Mouse (Mus musculus) forebrain, embryonic 14.5 days (tissue): ENCODE measurements around the gene Sbno2. TPM values are rescaled to one million over a fixed set of nuclear protein-coding genes. Genes with fewer than 3 reads are reported as not detected.

ENCODE experiments used
- ATAC-seq: fragments of 200-750 bp; cut with Nextera tagmentation; 2 replicates; pipeline ENCODE4 v1.8.0; 2017; ENCODE audit warnings: mild to moderate bottlenecking, moderate library complexity
- DNase-seq: peaks from one replicate; pipeline ENCODE4 v3.0.0-alpha.2; 2015; ENCODE audit warnings: low spot score
- H3K27ac ChIP-seq: fragments of 300-500 bp; sonication (generic); 2 replicates; pipeline ENCODE4 v1.5.1; 2014; ENCODE audit warnings: low read depth, mild to moderate bottlenecking, control low read depth, low read length, moderate library complexity
- H3K27me3 ChIP-seq: fragments of 300-500 bp; sonication (generic); replicated peaks from 2 replicates; pipeline ENCODE4 v1.6.1; 2014; ENCODE audit warnings: low read length, control low read depth, mixed read lengths; ENCODE audit not compliant: control insufficient read depth, insufficient read depth
- H3K36me3 ChIP-seq: fragments of 300-500 bp; sonication (generic); 2 replicates; pipeline ENCODE4 v1.6.1; 2014; ENCODE audit warnings: low read length, control low read depth; ENCODE audit not compliant: control insufficient read depth, insufficient read depth
- H3K4me1 ChIP-seq: fragments of 300-500 bp; sonication (generic); 2 replicates; pipeline ENCODE4 v1.6.1; 2014; ENCODE audit warnings: antibody characterized with exemption, low read length, control low read depth; ENCODE audit not compliant: control insufficient read depth, insufficient read depth
- H3K4me2 ChIP-seq: fragments of 300-500 bp; sonication (generic); 2 replicates; pipeline ENCODE4 v1.6.1; 2014; ENCODE audit warnings: mild to moderate bottlenecking, control low read depth, low read length
- H3K4me3 ChIP-seq: fragments of 300-500 bp; sonication (generic); 2 replicates; pipeline ENCODE4 v1.5.1; 2014; ENCODE audit warnings: low read depth, low read length, control low read depth
- H3K9ac ChIP-seq: fragments of 300-500 bp; sonication (generic); 2 replicates; pipeline ENCODE4 v1.6.1; 2014; ENCODE audit warnings: mild to moderate bottlenecking, low read length, control low read depth, moderate library complexity
- H3K9me3 ChIP-seq: fragments of 300-500 bp; sonication (generic); replicated peaks from 2 replicates; pipeline ENCODE4 v1.6.1; 2016; ENCODE audit warnings: low read length, control low read depth, mixed read lengths; ENCODE audit not compliant: control insufficient read depth
- WGBS: fragments of 180-500 bp; shearing (Covaris S2); extraction: QIAGEN DNeasy Blood & Tissue Kit; methylation state at CpG from one replicate; pipeline ENCODE4 v1.1.7; 2014; 5-methylcytosine and 5-hydroxymethylcytosine counted together
- polyA plus RNA-seq: library from polyadenylated mRNA; unstranded; fragments of >200 nt; fragmentation: Nextera tagmentation; extraction: Ambion mirVana; gene quantifications from 2 replicates; pipeline ENCODE4 v1.2.1, GENCODE M21; 2014

Gene Sbno2
- polyA plus RNA-seq, 1 experiment from 2014 or later: 8.1 TPM

DNA sequence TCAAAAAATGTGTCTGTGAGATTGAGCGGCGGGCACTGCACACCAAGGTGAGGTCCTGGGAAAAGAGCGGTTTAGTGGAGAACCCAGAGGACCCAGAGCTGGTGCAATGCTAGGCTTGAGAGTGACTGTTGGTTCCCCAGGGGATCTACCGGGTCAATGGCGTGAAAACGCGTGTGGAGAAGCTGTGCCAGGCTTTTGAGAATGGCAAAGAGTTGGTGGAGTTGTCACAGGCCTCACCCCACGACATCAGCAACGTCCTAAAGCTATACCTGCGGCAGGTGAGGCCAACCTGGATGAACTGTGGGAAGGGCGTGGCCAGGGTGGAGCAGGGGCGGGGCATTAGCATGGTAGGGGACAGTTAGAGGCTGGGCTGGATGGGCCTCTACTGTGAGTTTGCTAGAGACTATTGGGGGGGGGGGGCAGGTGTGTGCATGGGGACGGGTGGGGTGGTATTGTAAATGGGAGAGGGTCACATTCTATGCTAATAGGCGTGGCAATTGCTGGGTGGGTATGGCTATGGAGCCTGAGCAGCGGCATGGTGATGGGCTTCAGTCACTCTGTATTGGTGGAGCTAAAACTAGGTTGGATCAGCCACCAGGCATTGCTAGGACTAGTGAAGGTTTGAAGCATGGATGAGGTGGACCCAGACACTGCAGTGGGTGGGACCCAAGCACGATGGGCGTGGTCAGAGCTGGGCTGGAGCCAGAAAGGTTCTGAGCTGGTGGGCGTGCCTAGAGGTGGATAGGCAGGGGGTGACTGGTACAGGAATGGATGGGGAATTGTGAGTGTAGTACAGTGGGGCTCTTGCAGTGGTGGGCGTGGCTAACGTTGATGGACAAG is 77.5 kb downstream of the Sbno2 start:
- Histone ChIP-seq H3K36me3 (no peaks in the 10 kb centered on the region), H3K27ac (no peak overlapping the region), H3K9me3 (no peaks in the 10 kb centered on the region), H3K4me2 (no peak overlapping the region), H3K27me3 (no peaks in the 10 kb centered on the region), H3K9ac (no peak overlapping the region), H3K4me3 (no peak overlapping the region), H3K4me1 (no peaks in the 10 kb centered on the region)
- 71% methylated on average over 20 of the region's 20 CpGs for WGBS
- ATAC-seq (no peak), DNase-seq (no peak)

GRCm38 (mm10) chr10:80025889-80026288 is 79.5 kb downstream of the Sbno2 start:
- no peaks in the 10 kb centered on the region for H3K27me3 ChIP-seq
- H3K4me1 ChIP-seq: no peaks in the 10 kb centered on the region
- no peak overlapping the region for H3K27ac ChIP-seq
- 64% methylated on average over 12 of the region's 12 CpGs for WGBS
- H3K36me3 ChIP-seq: no peaks in the 10 kb centered on the region
- no peak overlapping the region for H3K4me3 ChIP-seq
- H3K9me3 ChIP-seq: no peaks in the 10 kb centered on the region
- DNase-seq (no peak), ATAC-seq (no peak)
- no peak overlapping the region for H3K9ac ChIP-seq
- H3K4me2 ChIP-seq: no peak overlapping the region

- Histone ChIP-seq H3K4me1 (no peaks in the 10 kb centered on the region), H3K9ac (no peak overlapping the region), H3K4me2 (no peak overlapping the region), H3K27me3 (peaks cover 2% of the 10 kb centered on the region; the same call in 1 of the 2 replicates), H3K36me3 (no peaks in the 10 kb centered on the region), H3K27ac (no peak overlapping the region), H3K4me3 (no peak overlapping the region), H3K9me3 (no peaks in the 10 kb centered on the region)
- ATAC-seq: no peak
- 79% methylated on average over 10 of the region's 10 CpGs for WGBS
- no peak for DNase-seq
These were observed 79.9 kb downstream of the Sbno2 start for GRCm38 (mm10) chr10:80025463-80025862.

DNA sequence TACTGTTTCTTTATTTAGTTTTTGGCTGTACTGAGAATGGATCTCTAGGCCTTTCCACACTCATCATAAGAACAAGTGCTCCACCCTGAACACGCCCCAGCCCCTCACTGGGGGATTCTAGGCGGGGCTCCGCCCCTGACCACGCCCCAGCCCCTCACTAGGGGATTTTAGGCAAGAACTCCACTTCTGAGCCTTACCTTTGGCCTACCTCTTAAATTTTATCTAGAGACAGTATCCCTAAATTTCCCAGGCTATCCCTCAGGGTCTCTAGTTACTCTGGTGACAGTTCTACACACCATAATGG is 80.4 kb downstream of the Sbno2 start:
- no peak overlapping the region for H3K4me2 ChIP-seq
- no peaks in the 10 kb centered on the region for H3K36me3 ChIP-seq
- no peaks in the 10 kb centered on the region for H3K4me1 ChIP-seq
- H3K9ac ChIP-seq: no peak overlapping the region
- H3K27ac ChIP-seq: no peak overlapping the region
- H3K27me3 ChIP-seq: peaks cover 6% of the 10 kb centered on the region; the same call in 1 of the 2 replicates
- no peak overlapping the region for H3K4me3 ChIP-seq
- DNase-seq: no peak
- ATAC-seq: no peak
- no peaks in the 10 kb centered on the region for H3K9me3 ChIP-seq
- 62% methylated on average over 4 of the region's 4 CpGs for WGBS

GRCm38 (mm10) chr10:80024229-80025043 is 80.9 kb downstream of the Sbno2 start:
- DNase-seq (no peak), ATAC-seq (no peak)
- 79% methylated on average over 15 of the region's 15 CpGs for WGBS
- H3K27ac ChIP-seq: no peak overlapping the region
- no peaks in the 10 kb centered on the region for H3K9me3 ChIP-seq
- peaks cover 11% of the 10 kb centered on the region; the same call in 1 of the 2 replicates for H3K27me3 ChIP-seq
- no peaks in the 10 kb centered on the region for H3K36me3 ChIP-seq
- no peak overlapping the region for H3K9ac ChIP-seq
- H3K4me2 ChIP-seq: no peak overlapping the region
- no peaks in the 10 kb centered on the region for H3K4me1 ChIP-seq
- no peak overlapping the region for H3K4me3 ChIP-seq

DNA sequence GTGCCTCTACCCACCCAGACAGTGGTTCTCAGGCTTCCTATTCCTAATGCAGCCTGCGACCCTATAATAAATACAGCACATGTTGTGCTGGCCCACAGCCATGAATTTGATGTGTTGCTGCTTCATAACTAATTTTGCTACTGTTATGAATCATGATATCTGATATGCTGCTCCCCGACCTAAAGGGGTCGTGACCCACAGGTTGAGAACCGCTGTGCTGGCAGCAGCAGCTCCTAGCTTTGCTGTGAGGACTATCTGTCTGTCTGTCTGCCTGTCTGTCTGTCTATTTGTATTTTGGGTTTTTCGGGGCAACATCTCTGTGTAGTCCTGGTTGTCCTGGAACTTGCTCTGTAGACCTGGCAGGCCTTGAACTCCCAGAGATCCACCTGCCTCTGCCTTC is 81.6 kb downstream of the Sbno2 start:
- H3K36me3 ChIP-seq: no peaks in the 10 kb centered on the region
- no peak overlapping the region for H3K27ac ChIP-seq
- WGBS: 87% methylated on average over 5 of the region's 5 CpGs
- H3K4me1 ChIP-seq: no peaks in the 10 kb centered on the region
- ATAC-seq (no peak), DNase-seq (no peak)
- no peaks in the 10 kb centered on the region for H3K9me3 ChIP-seq
- no peak overlapping the region for H3K4me2 ChIP-seq
- H3K4me3 ChIP-seq: no peak overlapping the region
- no peak overlapping the region for H3K9ac ChIP-seq
- H3K27me3 ChIP-seq: peaks cover 16% of the 10 kb centered on the region; the same call in 1 of the 2 replicates

GRCm38 (mm10) chr10:80022806-80023205 is 82.6 kb downstream of the Sbno2 start:
- Histone ChIP-seq H3K4me2 (no peak overlapping the region), H3K9me3 (no peaks in the 10 kb centered on the region), H3K4me3 (no peak overlapping the region), H3K27ac (no peak overlapping the region), H3K36me3 (no peaks in the 10 kb centered on the region), H3K9ac (no peak overlapping the region), H3K27me3 (peaks cover 16% of the 10 kb centered on the region; the same call in 1 of the 2 replicates), H3K4me1 (no peaks in the 10 kb centered on the region)
- ATAC-seq: no peak
- DNase-seq: no peak
- 93% methylated on average over 8 of the region's 8 CpGs for WGBS

GRCm38 (mm10) chr10:80022164-80022563 is 83.2 kb downstream of the Sbno2 start:
- Histone ChIP-seq H3K27ac (no peak overlapping the region), H3K27me3 (peaks cover 16% of the 10 kb centered on the region; the same call in 1 of the 2 replicates), H3K4me2 (no peak overlapping the region), H3K9me3 (no peaks in the 10 kb centered on the region), H3K4me3 (no peak overlapping the region), H3K36me3 (no peaks in the 10 kb centered on the region), H3K9ac (no peak overlapping the region), H3K4me1 (no peaks in the 10 kb centered on the region)
- 84% methylated on average over 12 of the region's 12 CpGs for WGBS
- DNase-seq (no peak), ATAC-seq (no peak)

- 92% methylated on average over 13 of the region's 13 CpGs for WGBS
These were observed 84.1 kb downstream of the Sbno2 start for GRCm38 (mm10) chr10:80021320-80021641.

More at GRCm38 (mm10) chr10:80021320-80021641, 84.1 kb downstream of the Sbno2 start:
- H3K4me3 ChIP-seq: no peak overlapping the region
- no peak overlapping the region for H3K9ac ChIP-seq
- no peaks in the 10 kb centered on the region for H3K9me3 ChIP-seq
- H3K4me2 ChIP-seq: no peak overlapping the region
- no peaks in the 10 kb centered on the region for H3K4me1 ChIP-seq
- no peaks in the 10 kb centered on the region for H3K36me3 ChIP-seq
- no peak overlapping the region for H3K27ac ChIP-seq
- no peak for DNase-seq
- no peak for ATAC-seq
- H3K27me3 ChIP-seq: peaks cover 16% of the 10 kb centered on the region; the same call in 1 of the 2 replicates
